Mouse (Mus musculus): ENCODE data around the gene Kmt2c. TPM values are rescaled to one million over a fixed set of nuclear protein-coding genes. Genes with fewer than 3 reads are reported as not detected.

Gene Kmt2c
- polyA plus RNA-seq, 2 experiments from 2014 or later: 37.5 to 38.5 TPM

DNA sequence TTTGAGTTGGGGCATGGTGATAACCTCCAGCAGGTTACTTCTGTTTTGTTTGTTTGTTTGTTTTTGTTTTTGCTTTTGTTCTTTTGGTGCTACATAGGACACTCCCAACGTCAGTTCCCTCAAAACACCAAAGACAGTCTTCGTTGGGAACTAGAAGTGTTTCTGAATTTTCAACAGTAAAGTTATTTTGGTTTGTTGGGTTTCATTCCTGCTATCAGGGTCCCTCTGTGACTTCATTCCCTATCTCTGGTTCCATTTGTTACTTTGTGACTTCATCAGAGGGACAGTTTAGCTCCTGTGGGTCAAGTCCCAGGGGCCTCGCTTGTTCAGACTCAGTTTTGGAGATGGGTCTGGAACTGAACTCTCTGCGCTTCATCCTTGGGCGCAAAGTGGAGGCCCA, 17.2 kb upstream of the Kmt2c start, which contains the start of gene Cct8l1:
Gene Cct8l1 (plus strand): TSS at position 301 of the 400 bp plus-strand sequence.
- no peak for ATAC-seq

DNA sequence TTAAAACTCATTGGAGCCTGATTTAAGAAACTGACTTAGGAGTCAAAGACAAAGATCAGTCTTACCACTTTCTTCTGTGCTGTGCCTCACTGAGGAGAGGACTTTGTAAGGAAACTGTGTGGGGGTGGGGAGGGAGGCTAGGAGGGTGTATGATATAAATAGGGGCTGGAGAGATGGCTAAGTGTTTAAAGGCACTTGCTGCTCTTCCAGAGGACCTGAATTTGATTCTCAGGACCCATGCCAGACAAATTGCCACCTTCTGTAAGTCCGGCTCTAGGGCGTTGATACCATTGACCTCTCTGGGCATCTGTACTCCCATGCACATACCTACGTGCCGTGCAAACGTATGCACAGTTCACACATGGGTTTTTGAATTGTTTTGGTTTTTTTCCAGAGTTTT, 7.5 kb upstream of the Kmt2c start:
- no peak for ATAC-seq

DNA sequence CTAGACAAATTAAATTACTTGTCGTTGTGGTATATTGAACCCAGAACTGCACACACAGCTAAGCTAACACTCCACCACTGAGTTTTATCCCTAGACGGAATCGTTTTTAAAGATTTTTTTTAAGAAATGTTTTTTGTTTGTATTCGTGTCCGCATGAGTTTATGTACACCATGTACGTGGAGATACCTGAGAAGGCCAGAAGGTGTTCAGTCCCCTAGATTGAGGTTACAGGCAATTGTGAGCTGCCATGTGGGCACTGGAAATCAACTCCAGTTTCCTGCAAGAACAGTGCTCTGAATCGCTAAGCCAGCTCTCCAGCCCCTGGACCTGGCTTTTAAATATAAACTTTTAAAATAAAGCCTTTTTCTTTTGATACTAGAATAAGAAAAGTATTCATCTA, 2.1 kb upstream of the Kmt2c start:
- ATAC-seq: no peak

DNA sequence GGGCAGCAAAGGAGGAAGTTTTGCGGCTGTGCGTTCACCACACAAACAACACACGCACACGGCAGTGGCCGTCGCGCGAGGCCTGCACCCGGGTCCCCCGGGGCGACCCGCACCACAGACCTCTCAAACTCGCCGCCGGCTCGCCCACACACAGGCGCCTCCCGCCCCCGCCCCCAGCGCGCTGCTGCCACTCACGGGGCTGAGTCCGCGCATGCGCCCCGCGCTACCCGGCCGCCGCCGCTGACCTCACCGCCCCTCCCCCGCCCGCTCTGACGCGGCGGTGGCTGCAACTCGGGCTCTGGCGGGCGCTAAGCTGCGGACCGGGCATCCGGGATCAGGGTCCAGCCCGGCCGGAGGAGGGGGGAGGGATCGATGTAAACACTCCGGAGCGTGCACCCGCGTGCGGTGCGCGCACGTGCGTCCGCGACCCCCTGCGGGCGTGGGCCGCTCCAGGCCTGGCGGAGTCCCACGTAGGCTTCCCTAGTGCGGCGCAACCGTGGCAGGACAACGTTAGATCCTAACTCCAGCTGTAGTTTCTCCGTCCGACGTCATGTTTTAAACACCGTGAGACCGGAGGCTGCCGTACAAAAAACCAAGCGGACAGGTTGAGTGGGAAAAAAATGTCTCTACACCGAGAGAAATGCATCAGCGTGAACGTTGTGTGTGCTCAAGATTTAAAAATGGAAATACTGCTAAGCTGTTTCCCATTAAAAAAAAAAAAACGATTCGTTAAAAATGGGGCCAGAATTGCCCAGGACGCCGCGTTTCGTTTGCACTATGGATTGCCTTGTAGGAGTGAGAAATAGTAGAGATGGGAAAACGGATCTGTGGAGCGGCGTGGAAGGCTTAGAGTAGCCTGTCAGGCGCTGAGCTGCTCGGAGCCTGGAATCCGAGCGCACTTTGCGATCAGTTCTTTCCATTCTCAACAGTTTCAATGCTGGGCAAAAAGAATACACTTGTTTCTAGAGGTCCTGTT, 1.1 kb upstream of the Kmt2c start:
- ATAC-seq: peak; percentile 68

- peak; percentile 55 for ATAC-seq
These were observed 339 bp upstream of the Kmt2c start for GRCm38 (mm10) chr5:25498821-25499422.

GRCm38 (mm10) chr5:25497720-25498345, 750 bp downstream of the Kmt2c start:
- ATAC-seq: peak; percentile 8

DNA sequence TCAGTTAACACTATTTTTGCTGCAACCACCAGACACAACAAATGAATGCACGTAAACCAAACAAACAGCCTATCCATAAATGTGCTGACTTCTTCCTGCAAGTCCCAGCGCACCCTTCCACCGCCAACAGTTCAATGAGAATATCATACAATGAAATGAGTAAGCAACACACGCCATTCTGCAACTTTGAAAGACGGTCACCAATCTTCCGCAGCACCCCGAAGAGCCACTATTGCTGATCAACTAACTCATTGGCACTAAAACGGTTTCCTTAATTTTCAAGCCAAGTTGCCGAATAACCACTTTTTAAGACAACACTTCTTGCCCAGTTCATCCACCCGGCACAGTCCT, 1.2 kb downstream of the Kmt2c start:
- ATAC-seq: no peak

GRCm38 (mm10) chr5:25496652-25497051, 1.9 kb downstream of the Kmt2c start:
- ATAC-seq: no peak

DNA sequence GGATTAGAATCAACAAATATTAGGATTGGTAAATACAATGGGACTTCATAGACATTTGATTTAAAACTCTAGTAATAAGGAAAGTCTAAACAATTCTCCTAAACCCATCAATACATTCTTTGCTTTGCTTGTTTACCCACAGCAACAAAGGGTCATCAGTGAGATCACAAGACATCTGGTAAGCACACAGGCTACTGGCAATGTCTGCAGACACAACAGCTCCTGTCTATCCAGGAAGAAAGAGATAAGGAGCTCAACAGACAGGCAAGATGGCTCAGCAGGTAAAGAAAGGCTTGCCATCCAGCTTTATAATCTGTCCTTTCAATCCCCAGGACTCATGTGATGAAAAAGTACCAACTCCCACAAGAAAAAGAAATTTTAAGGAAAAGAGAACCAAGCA, 19.7 kb downstream of the Kmt2c start:
- ATAC-seq: no peak

- no peak for ATAC-seq
These were observed 22.8 kb downstream of the Kmt2c start for GRCm38 (mm10) chr5:25475789-25476188.

DNA sequence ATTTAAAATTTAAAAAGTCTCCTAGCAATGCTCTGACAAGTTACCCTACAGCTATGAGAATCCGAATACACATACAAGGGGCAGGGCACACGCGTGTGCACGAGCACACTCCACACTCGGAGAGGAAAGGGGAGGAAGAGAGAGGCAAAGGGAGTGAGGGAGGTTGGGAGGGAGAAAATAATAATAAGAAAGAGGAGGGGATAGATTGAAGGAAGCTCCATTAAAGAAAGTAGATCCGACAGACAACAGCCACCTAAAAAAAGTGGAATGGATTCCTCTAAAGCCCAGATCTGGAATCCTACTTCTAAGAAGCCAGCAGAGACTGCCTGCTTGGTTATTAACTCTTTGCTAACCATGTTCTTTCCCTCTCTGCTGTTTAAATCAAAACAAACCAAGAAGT, 26.5 kb downstream of the Kmt2c start:
- ATAC-seq: no peak

DNA sequence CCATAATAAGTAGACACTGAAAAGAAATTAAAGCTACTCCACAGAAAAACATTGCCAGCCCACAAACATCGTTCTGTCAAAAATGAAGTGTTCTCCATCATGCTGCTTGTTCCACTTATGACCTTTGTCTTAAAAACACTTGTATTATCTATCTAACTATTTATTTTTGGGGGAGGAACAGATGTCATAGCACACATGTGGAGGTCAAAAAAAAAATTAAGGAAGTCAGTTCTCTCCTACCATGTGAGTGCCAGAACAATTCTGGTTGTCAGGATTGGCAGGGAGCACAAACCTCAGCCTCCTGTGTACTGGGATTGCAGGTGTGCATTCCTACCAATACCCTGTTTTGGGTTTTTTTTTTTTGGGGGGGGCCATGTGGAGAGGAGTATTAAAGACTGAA, 36.6 kb downstream of the Kmt2c start:
- no peak for ATAC-seq

DNA sequence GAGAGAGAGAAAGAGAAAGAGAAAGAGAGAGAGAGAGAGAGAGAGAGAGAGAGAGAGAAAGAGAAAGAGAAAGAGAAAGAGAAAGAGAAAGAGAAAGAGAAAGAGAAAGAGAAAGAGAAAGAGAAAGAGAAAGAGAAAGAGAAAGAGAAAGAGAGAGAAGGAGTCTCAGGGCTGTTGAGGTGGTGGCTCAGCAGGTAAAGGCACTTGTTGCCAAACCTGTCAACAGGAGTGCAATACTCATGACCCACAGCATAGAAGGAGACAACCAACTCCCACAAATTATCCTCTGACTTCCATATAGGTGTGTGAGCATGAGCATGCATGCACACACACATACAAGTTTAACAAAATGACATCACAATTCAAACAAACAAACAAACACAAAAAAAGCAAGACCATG, 43.2 kb downstream of the Kmt2c start:
- peak; percentile 79 for ATAC-seq

DNA sequence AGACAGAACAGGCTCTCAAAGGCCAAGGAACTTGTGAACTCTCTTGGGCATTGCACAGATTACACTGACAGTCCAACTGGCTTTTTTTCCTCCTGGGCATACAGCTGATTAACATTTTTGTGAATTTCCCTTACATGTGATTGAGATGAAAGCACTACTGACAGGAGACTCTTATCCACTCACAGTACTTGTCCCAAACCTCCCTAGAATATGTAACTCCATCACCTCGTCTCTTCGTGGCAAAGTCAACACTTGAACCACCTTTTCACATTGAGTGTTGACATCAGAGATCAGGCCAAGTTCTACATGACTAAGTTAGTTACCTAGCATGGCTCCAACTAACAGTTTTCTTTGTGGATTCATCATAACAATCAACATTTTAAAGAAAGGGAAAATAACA, 45.9 kb downstream of the Kmt2c start:
- no peak for ATAC-seq

GRCm38 (mm10) chr5:25437508-25437907, 61.1 kb downstream of the Kmt2c start:
- ATAC-seq: no peak

DNA sequence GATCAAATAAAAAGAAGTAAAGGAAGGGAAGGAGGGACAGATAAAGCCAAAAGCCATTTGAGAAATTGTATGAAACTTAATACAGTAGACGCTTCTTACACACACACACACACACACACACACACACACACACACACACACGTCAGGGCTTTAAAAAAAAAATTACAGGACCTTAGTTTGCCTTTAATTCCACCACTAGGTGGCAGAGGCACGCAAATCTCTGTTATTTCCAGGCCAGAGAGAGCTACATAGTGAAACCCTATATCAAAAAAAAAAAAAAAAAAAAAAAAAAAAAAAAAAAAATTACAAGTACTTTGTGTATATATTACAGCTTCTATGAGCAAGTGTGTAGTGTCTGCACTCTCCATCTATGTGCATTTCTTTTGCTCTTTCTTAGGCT, 62.5 kb downstream of the Kmt2c start:
- peak; percentile 97 for ATAC-seq

DNA sequence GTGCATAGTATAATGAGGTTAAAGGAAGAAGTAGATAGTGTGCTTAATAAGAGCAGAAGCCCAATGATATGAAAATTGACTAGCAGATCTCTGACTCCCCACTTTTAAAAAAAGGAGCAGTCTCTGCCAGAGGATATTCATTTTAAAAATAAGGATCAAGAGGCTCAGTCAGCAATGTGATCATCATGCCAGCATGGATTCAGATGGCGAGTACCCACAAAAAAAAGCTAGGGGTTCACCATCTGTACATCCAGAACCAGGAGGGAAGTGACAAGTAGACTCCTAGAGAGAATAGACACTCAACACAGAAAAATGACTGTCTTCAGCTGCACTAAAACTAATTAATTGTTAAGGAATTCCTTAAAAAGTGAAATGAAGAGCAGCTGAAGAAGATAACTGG, 76.0 kb downstream of the Kmt2c start:
- no peak for ATAC-seq

DNA sequence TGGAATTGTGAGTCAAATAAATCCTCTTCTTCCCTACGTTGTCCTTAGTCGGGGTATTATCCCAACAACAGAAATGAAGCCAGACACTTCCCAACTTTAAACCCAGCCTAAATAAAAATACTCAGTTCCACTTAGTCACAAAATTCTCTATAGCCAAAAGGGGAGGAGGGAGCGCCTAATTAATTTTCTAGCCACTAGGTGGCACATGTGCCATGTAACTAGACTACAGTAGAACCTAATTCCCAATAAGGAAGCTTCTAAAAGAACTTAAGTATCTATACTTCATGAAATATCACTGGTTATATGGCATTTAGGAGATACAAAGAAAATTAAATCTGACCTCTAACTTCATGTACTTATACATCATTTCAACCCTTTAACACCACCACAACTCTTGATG, 78.0 kb downstream of the Kmt2c start:
- ATAC-seq: peak; percentile 88

GRCm38 (mm10) chr5:25415382-25415781, 83.2 kb downstream of the Kmt2c start:
- ATAC-seq: no peak

GRCm38 (mm10) chr5:25396727-25397126, 101.9 kb downstream of the Kmt2c start:
- ATAC-seq: no peak

GRCm38 (mm10) chr5:25392655-25393054, 105.9 kb downstream of the Kmt2c start:
- no peak for ATAC-seq

GRCm38 (mm10) chr5:25383581-25383980, 115.0 kb downstream of the Kmt2c start:
- ATAC-seq: no peak

- no peak for ATAC-seq
These were observed 119.4 kb downstream of the Kmt2c start for GRCm38 (mm10) chr5:25379188-25379587.

DNA sequence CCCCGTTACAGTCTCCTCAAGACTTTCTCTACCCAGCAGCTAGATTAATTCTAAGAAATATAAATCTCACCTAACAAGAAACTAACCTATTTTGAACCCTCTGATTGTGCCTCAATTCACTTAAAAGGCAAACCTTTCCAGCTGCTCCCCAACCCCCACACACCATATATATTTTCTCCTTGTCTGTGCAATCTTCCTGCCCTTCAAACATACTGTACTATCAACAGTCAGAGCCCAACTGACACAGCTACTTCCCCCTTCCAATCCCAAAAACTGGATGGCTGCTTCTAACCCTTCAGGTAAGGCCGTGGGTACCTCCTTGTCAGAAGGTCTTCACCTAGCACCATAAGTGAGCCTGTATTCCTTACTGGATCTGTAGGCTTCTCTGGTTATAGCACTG, 130.2 kb downstream of the Kmt2c start:
- no peak for ATAC-seq
